Mouse (Mus musculus) myocyte (in vitro differentiated cells): ENCODE data around the gene Pex10. TPM values are rescaled to one million over a fixed set of nuclear protein-coding genes. Genes with fewer than 3 reads are reported as not detected.
A peak's percentile ranks its signal among the peaks of the same experiment; 100 is the strongest.

ENCODE experiments used
- H3K27me3 ChIP-seq: one replicate; pipeline ENCODE4 v1.6.1; 2011; ENCODE audit not compliant: control insufficient read depth, insufficient read depth, insufficient read length
- H3K36me3 ChIP-seq: one replicate; pipeline ENCODE4 v1.6.1; 2011; ENCODE audit not compliant: control insufficient read depth, insufficient read depth
- H3K4me2 ChIP-seq: one replicate; pipeline ENCODE4 v1.6.1; 2011; ENCODE audit warnings: low read depth, control low read depth
- H3K4me3 ChIP-seq: one replicate; pipeline ENCODE4 v1.5.1; 2011; ENCODE audit warnings: mild to moderate bottlenecking, control low read depth, moderate library complexity
- H3K79me2 ChIP-seq: one replicate; pipeline ENCODE4 v1.6.1; 2011; ENCODE audit not compliant: control insufficient read depth, insufficient read depth
- H3ac ChIP-seq: one replicate; pipeline ENCODE4 v1.6.1; 2011; ENCODE audit not compliant: control insufficient read depth, insufficient read length
- CEBPB ChIP-seq: IDR thresholded peaks from 2 replicates; pipeline ENCODE4 v1.6.1; 2011; ENCODE audit warnings: mild to moderate bottlenecking, moderate library complexity; ENCODE audit not compliant: poor library complexity, insufficient read depth, severe bottlenecking
- E2F4 ChIP-seq: IDR thresholded peaks from one replicate; pipeline ENCODE4 v1.6.1; 2011; ENCODE audit warnings: mild to moderate bottlenecking, control low read depth, moderate library complexity; ENCODE audit not compliant: insufficient read depth
- MAX ChIP-seq: IDR thresholded peaks from one replicate; pipeline ENCODE4 v1.6.1; 2011; ENCODE audit warnings: low read depth, mild to moderate bottlenecking, control low read depth
- MYOD1 ChIP-seq, 3 experiments: IDR thresholded peaks; one replicate each; pipeline ENCODE4 v1.6.1; 2011; ENCODE audit warnings: control low read depth in 2 of 3, low read depth in 2 of 3, mild to moderate bottlenecking in 2 of 3, moderate library complexity in 1 of 3; ENCODE audit not compliant: insufficient read length in 2 of 3, control insufficient read depth in 1 of 3
- MYOG ChIP-seq, 3 experiments: IDR thresholded peaks; one replicate each; pipeline ENCODE4 v1.6.1; 2011; ENCODE audit warnings: control low read depth in 2 of 3, low read depth in 2 of 3, mild to moderate bottlenecking in 2 of 3; ENCODE audit not compliant: insufficient read length in 2 of 3, control insufficient read depth in 1 of 3, insufficient read depth in 1 of 3
- POLR2A ChIP-seq: IDR thresholded peaks from one replicate; pipeline ENCODE4 v1.6.1; 2011; ENCODE audit warnings: low read depth, mild to moderate bottlenecking, control low read depth, moderate library complexity; ENCODE audit not compliant: insufficient read length
- POLR2AphosphoS2 ChIP-seq: IDR thresholded peaks from one replicate; pipeline ENCODE4 v1.6.1; 2011; ENCODE audit warnings: low read depth, control low read depth; ENCODE audit not compliant: insufficient read length
- REST ChIP-seq: IDR thresholded peaks from one replicate; pipeline ENCODE4 v1.6.1; 2011; ENCODE audit warnings: mild to moderate bottlenecking, control low read depth, moderate library complexity; ENCODE audit not compliant: insufficient read depth, insufficient read length
- SRF ChIP-seq: IDR thresholded peaks from one replicate; pipeline ENCODE4 v1.6.1; 2011; ENCODE audit warnings: low read depth; ENCODE audit not compliant: control insufficient read depth, insufficient read length
- TCF12 ChIP-seq: IDR thresholded peaks from one replicate; pipeline ENCODE4 v1.6.1; 2011; ENCODE audit warnings: mild to moderate bottlenecking, control low read depth; ENCODE audit not compliant: poor library complexity, insufficient read depth, severe bottlenecking
- TCF3 ChIP-seq: IDR thresholded peaks from one replicate; pipeline ENCODE4 v1.6.1; 2011; ENCODE audit warnings: low read depth, control low read depth; ENCODE audit not compliant: insufficient read length
- USF1 ChIP-seq: IDR thresholded peaks from one replicate; pipeline ENCODE4 v1.6.1; 2011; ENCODE audit warnings: low read depth, mild to moderate bottlenecking, control low read depth, moderate library complexity
- polyA plus RNA-seq: library from polyadenylated mRNA; unstranded; fragments of >200 nt; fragmentation: generic; extraction: Trizol; gene quantifications from one replicate; pipeline ENCODE4 v1.2.1, GENCODE M21; 2012; ENCODE audit warnings: missing spikeins

Gene Pex10
- polyA plus RNA-seq, 1 experiment, result 12.4 TPM

DNA sequence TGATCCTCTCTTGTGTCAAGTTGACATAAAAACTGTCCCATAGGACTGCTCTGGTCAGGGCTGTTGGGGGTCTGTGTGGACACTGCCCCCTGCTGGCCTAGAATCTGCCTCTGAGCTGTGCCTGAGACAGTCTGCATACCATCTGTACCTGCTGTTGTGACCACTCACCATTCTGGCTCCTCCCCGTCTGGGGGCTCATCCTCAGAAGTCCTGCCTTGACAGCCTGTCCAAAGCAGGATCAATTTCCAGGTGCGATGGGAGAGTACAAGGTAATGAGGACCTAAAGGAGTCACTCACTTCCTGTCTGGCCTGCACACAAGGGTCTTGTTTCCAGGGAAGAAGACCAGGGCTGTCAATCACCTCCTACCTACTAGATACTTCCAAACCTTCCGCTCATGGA is 27.7 kb downstream of the Pex10 start:
- H3K4me3 ChIP-seq, result no peak overlapping the region
- H3ac ChIP-seq, result no peak overlapping the region
- no peaks in the 10 kb centered on the region for H3K79me2 ChIP-seq
- H3K36me3 ChIP-seq, result no peaks in the 10 kb centered on the region
- TF ChIP-seq SRF (no peak), MYOD1 (IDR thresholded peaks at IDR 0.05; ENCODE audit: control insufficient read depth in 1 of 3, insufficient read length in 2 of 3, low read depth in 2 of 3) (peak in 1 of 3 experiments; percentile 12), E2F4 (no peak)
- H3K27me3 ChIP-seq, result no peaks in the 10 kb centered on the region
- no peak overlapping the region for H3K4me2 ChIP-seq

- TF ChIP-seq TCF3 (no peak), SRF (peak; percentile 26), POLR2AphosphoS2 (peak; percentile 38)
- H3K4me2 ChIP-seq, result no peak overlapping the region
These were observed 28.6 kb downstream of the Pex10 start for GRCm38 (mm10) chr4:155095238-155095900.

DNA sequence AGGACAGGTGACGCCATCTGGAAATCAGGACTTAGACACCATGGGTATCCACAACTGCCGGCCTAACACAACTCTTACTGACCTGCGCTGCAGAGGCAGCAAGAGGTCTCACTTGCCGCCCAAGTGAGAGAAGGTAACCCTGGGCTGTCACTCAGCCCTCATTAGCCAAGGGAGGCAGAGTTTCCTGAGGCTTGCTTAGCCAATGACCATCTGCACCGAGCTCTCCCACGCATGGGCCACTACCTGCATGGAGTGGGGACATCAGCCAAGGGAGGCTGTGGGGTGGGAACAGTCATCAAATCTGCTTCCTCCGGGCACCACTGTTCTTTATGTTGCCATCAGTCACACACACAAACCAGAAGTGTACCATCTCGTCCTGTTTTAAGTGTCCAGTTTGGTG is 29.2 kb downstream of the Pex10 start:
- no peaks in the 10 kb centered on the region for H3K27me3 ChIP-seq
- H3K79me2 ChIP-seq, result no peaks in the 10 kb centered on the region
- no peak overlapping the region for H3ac ChIP-seq
- H3K4me2 ChIP-seq, result no peak overlapping the region
- H3K36me3 ChIP-seq, result no peaks in the 10 kb centered on the region
- H3K4me3 ChIP-seq, result no peak overlapping the region
- TF ChIP-seq SRF (no peak), MYOG (IDR thresholded peaks at IDR 0.05; ENCODE audit: control insufficient read depth in 1 of 3, insufficient read depth in 1 of 3, insufficient read length in 2 of 3, low read depth in 2 of 3) (no peak), USF1 (no peak), MAX (no peak), CEBPB (no peak), POLR2A (no peak), TCF3 (no peak)

More at GRCm38 (mm10) chr4:155095238-155095900, 28.6 kb downstream of the Pex10 start:
- H3K4me3 ChIP-seq, result no peak overlapping the region
- H3K36me3 ChIP-seq, result no peaks in the 10 kb centered on the region
- no peak overlapping the region for H3ac ChIP-seq
- H3K79me2 ChIP-seq, result no peaks in the 10 kb centered on the region
- no peaks in the 10 kb centered on the region for H3K27me3 ChIP-seq

DNA sequence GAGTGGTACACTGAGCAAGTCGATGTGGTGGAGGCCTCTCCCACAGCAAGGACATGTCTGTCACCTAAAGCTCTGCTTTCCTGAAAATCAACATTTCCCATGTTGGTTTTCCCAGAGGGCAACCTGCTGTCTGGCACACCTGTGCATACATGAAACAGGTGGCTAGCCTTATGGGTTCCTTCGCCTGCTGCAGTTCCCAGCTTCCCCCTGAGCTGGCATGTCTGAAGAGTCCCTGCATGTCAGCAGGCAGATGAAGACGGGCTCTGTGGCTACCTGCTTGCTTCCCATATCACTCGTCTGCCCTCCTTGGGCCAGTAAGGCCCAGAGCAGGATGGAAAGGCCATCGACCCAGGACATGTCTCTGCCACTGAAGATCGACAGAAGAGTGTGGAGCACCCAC is 30.6 kb downstream of the Pex10 start:
- no peak for TF ChIP-seq MYOG (IDR thresholded peaks at IDR 0.05; ENCODE audit: control insufficient read depth in 1 of 3, insufficient read depth in 1 of 3, insufficient read length in 2 of 3, low read depth in 2 of 3)
- TF ChIP-seq USF1, result no peak
- no peak for TF ChIP-seq POLR2AphosphoS2
- TF ChIP-seq E2F4, result no peak
- no peak for TF ChIP-seq MAX
- no peak for TF ChIP-seq TCF12
- TF ChIP-seq CEBPB, result no peak
- Histone ChIP-seq H3K36me3 (no peaks in the 10 kb centered on the region), H3K4me2 (no peak overlapping the region), H3K27me3 (no peaks in the 10 kb centered on the region), H3ac (no peak overlapping the region), H3K79me2 (no peaks in the 10 kb centered on the region), H3K4me3 (no peak overlapping the region)

GRCm38 (mm10) chr4:155098572-155098971 is 31.8 kb downstream of the Pex10 start:
- no peaks in the 10 kb centered on the region for H3K36me3 ChIP-seq
- no peaks in the 10 kb centered on the region for H3K27me3 ChIP-seq
- no peak overlapping the region for H3ac ChIP-seq
- no peak overlapping the region for H3K4me2 ChIP-seq
- H3K4me3 ChIP-seq, result no peak overlapping the region
- peak in 2 of 3 experiments; percentile 14 to 71 for TF ChIP-seq MYOD1 (IDR thresholded peaks at IDR 0.05; ENCODE audit: control insufficient read depth in 1 of 3, insufficient read length in 2 of 3, low read depth in 2 of 3)
- TF ChIP-seq E2F4, result no peak
- TF ChIP-seq MYOG (IDR thresholded peaks at IDR 0.05; ENCODE audit: control insufficient read depth in 1 of 3, insufficient read depth in 1 of 3, insufficient read length in 2 of 3, low read depth in 2 of 3), result peak in 1 of 3 experiments; percentile 26
- no peak for TF ChIP-seq SRF
- TF ChIP-seq MAX, result no peak
- no peak for TF ChIP-seq TCF3
- no peak for TF ChIP-seq POLR2A
- TF ChIP-seq TCF12, result no peak
- TF ChIP-seq CEBPB, result no peak
- no peak for TF ChIP-seq USF1
- TF ChIP-seq REST, result no peak
- no peak for TF ChIP-seq POLR2AphosphoS2
- no peaks in the 10 kb centered on the region for H3K79me2 ChIP-seq
